In the genomic region with DNA sequence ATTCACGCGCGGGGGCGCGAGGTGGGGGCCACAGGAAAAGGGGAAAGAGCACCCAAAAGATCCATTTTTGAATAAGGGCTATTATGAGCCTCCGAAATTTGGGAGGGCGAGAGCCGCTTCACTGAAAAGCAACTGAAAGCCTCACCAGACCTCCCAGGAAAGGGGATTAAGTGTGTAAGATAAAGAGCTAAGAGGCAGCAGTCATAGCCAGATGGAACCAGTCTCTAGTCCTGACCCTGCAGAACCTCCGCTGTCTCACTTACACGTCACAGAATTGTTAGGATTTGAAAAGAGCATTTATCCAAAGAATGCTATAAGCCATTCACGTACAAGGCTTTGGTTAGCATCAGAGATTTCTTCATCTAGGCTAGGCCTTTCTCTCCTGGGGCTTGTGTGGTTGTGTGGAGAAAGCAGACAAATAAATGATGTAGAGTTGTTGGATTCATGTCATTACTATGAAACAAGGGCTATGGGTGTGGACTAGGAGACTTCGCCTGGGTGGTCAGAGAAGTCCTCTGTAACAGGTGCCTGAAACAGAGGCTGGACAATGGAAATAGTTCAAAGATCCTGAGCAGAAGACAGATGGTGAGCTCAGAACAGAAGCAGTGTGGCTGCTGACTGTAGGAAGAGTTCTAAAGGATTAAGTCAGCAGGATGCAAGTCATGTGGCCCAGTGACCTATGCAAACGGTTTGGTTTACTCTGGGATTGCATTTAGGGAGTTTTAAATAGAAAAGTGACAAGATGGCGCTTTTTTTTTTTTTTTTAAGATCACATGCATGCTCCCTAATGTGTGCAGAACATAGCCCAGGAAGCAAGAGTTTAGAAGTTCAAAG, we compare ENCODE assay signal across 8 mouse cellular contexts. TPM values are rescaled to one million over a fixed set of nuclear protein-coding genes. Genes with fewer than 3 reads are reported as not detected.
DNase-seq lines count a peak whose midpoint lies in the region; ATAC-seq lines count a peak whose summit lies in the region.

No protein-coding gene starts in this region.

- H3K36me3 ChIP-seq in embryonic facial prominence, embryonic 10.5 days (replicated peaks) = no peaks in the 10 kb centered on the region
- peaks cover 4% of the 10 kb centered on the region; the same call in 1 of the 2 replicates for H3K36me3 ChIP-seq in limb, embryonic 10.5 days

- DNase-seq in frontal cortex, adult 2 months (ENCODE audit: extremely low spot score in 1 of 2, low spot score in 1 of 2) = no peak
- peak; percentile 19 for DNase-seq in 3134 (ENCODE audit: extremely low read depth, insufficient read length, low spot score)
- no peak for DNase-seq in embryonic facial prominence, embryonic 10.5 days (ENCODE audit: low spot score)
- no peak for DNase-seq in limb, embryonic 10.5 days (ENCODE audit: low spot score)
- peak; percentile 70 for DNase-seq in retina, adult 2 months (ENCODE audit: low read depth, low spot score)
- no peak for DNase-seq in ovary, postnatal 36 days (ENCODE audit: low spot score)
- no peak for DNase-seq in cerebellum, adult 11-12 months

- 13% methylated on average over 14 of the region's 14 CpGs for WGBS in embryonic facial prominence, embryonic 10.5 days
- 22% methylated on average over 14 of the region's 14 CpGs for WGBS in limb, embryonic 10.5 days

- H3K9me3 ChIP-seq in embryonic facial prominence, embryonic 10.5 days = no peaks in the 10 kb centered on the region
- H3K9me3 ChIP-seq in limb, embryonic 10.5 days (replicated peaks) = no peaks in the 10 kb centered on the region

- peaks cover 42% of the 10 kb centered on the region for H3K4me1 ChIP-seq in embryonic facial prominence, embryonic 10.5 days
- H3K4me1 ChIP-seq in limb, embryonic 10.5 days = peaks cover 31% of the 10 kb centered on the region

- 0 out of 2 replicates have a peak, but pooled peaks have one; percentile 5 for ATAC-seq in frontal cortex, adult (ENCODE audit: low TSS enrichment)

- H3K27ac ChIP-seq in embryonic facial prominence, embryonic 10.5 days (replicated peaks) = peak overlapping the region; percentile 97
- H3K27ac ChIP-seq in limb, embryonic 10.5 days = peak overlapping the region; percentile 95

- H3K4me3 ChIP-seq in embryonic facial prominence, embryonic 10.5 days = peak overlapping the region; percentile 71
- peak overlapping the region; percentile 94 for H3K4me3 ChIP-seq in limb, embryonic 10.5 days

- no peaks in the 10 kb centered on the region for H3K27me3 ChIP-seq in embryonic facial prominence, embryonic 10.5 days (replicated peaks; ENCODE audit: low read depth, poor library complexity, severe bottlenecking)
- no peaks in the 10 kb centered on the region for H3K27me3 ChIP-seq in limb, embryonic 10.5 days (ENCODE audit: low read depth, poor library complexity, severe bottlenecking)

RNA-seq across cellular contexts. Expression of gene Fem1b, which starts 0.7 kb away (rescaled TPM):
- polyA plus RNA-seq in frontal cortex, adult 2 months (2012; rRNA removed) = 42.9 and 44.5 TPM in 2 replicates
- polyA plus RNA-seq in embryonic facial prominence, embryonic 10.5 days (2016; fragmentation: Nextera tagmentation; extraction: Ambion mirVana) = 30.2 and 30.3 TPM in 2 replicates
- 27.3 and 30.3 TPM in 2 replicates for polyA plus RNA-seq in limb, embryonic 10.5 days (2016; fragmentation: Nextera tagmentation; extraction: Ambion mirVana)

RNA-seq across cellular contexts. Expression of gene Cln6, which starts 26.2 kb away (rescaled TPM):
- polyA plus RNA-seq in frontal cortex, adult 2 months (2012; rRNA removed) = 16.5 and 18.4 TPM in 2 replicates
- 11.2 and 12.1 TPM in 2 replicates for polyA plus RNA-seq in embryonic facial prominence, embryonic 10.5 days (2016; fragmentation: Nextera tagmentation; extraction: Ambion mirVana)
- 16.4 and 18.5 TPM in 2 replicates for polyA plus RNA-seq in limb, embryonic 10.5 days (2016; fragmentation: Nextera tagmentation; extraction: Ambion mirVana)

RNA-seq across cellular contexts. Expression of gene Calml4, which starts 45.4 kb away (rescaled TPM):
- polyA plus RNA-seq in frontal cortex, adult 2 months (2012; rRNA removed) = 0.23 and 0.64 TPM in 2 replicates
- polyA plus RNA-seq in embryonic facial prominence, embryonic 10.5 days (2016; fragmentation: Nextera tagmentation; extraction: Ambion mirVana) = 0.36 and 0.67 TPM in 2 replicates
- polyA plus RNA-seq in limb, embryonic 10.5 days (2016; fragmentation: Nextera tagmentation; extraction: Ambion mirVana) = 3.8 and 4.4 TPM in 2 replicates

Comparison
In these comparisons a context has a peak if more than half of its experiments do, and no peak if none do; other contexts are left out.
1. DNase-seq: peak in 3134 (single experiment) and retina, adult 2 months (single experiment); none in frontal cortex, adult 2 months (0 of 2), embryonic facial prominence, embryonic 10.5 days (single experiment), limb, embryonic 10.5 days (single experiment), ovary, postnatal 36 days (single experiment) and cerebellum, adult 11-12 months (single experiment).